Mouse (Mus musculus) v-Abl transformed pro-B cells (cell line): ENCODE measurements around the gene Ddx4.
"Not testable (repeated sequence)": the region's sequence is repeated elsewhere in the genome, so short reads cannot be mapped to it uniquely, and the experiment has no call there.

Source experiments
- in situ Hi-C, 2 experiments: fragments of 400-800 bp; cut with MboI; formaldehyde crosslinking; loops; one replicate each; pipeline ENCODE4 v1.15.1; 2025; ENCODE audit not compliant: unreplicated experiment in 2 of 2

The Ddx4 gene

GRCm38 (mm10) chr13:112645529-112646186 is 6.6 kb downstream of the Ddx4 start:
- in situ Hi-C loops: loop anchor here in 1 of 2 experiments (25.0 kb wide), 1 partner anchor 1258 kb away; no protein-coding TSS in a partner anchor

GRCm38 (mm10) chr13:112644996-112645395 is 7.3 kb downstream of the Ddx4 start:
- in situ Hi-C loops: loop anchor here in 1 of 2 experiments (25.0 kb wide), 1 partner anchor 1258 kb away; no protein-coding TSS in a partner anchor

- in situ Hi-C loops: loop anchor here in 1 of 2 experiments (25.0 kb wide), 1 partner anchor 1256 kb away; no protein-coding TSS in a partner anchor
These were observed 9.4 kb downstream of the Ddx4 start for GRCm38 (mm10) chr13:112642897-112643296.

GRCm38 (mm10) chr13:112639111-112639510 is 13.2 kb downstream of the Ddx4 start:
- in situ Hi-C loops: loop anchor here in 1 of 2 experiments (25.0 kb wide), 1 partner anchor 1252 kb away; no protein-coding TSS in a partner anchor

GRCm38 (mm10) chr13:112636498-112636897 is 15.8 kb downstream of the Ddx4 start:
- in situ Hi-C loops: loop anchor here in 1 of 2 experiments (25.0 kb wide), 1 partner anchor 1249 kb away; no protein-coding TSS in a partner anchor

DNA sequence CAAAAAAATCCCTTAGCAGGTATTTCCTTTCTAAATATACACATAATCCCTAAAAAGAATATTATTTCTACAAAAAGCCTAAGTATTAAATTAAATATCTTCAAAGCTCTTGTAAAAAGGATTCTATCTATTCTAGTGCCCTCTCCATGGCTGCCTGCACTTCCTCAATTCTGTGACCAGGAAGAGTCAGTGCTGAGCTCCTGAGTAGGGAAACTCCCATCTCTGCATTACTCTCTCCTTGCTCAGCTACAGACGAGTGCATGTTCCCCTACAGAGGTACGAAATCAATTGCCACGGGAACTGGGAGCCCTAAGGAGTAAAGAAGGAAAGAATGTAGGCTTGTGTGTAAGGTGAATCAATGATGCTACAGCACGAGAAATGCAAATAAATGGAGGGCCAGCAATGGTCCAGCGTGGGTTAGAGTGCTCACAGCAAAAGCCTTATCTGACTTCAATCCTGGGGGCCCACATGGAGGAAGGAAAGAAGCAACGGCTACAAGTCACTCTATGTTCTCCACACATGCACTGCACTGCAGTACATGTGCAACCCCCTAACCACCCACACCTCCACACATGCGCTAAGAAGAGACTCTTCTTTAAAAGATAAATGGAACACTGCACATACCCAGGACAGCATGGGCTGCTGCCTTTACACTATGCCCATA is 17.0 kb downstream of the Ddx4 start:
- in situ Hi-C loops: loop anchor here in 1 of 2 experiments (25.0 kb wide), 1 partner anchor 1248 kb away; no protein-coding TSS in a partner anchor

GRCm38 (mm10) chr13:112625566-112625965 is 26.7 kb downstream of the Ddx4 start:
- in situ Hi-C loops: loop anchor here in 1 of 2 experiments (25.0 kb wide), 1 partner anchor 1238 kb away; no protein-coding TSS in a partner anchor

DNA sequence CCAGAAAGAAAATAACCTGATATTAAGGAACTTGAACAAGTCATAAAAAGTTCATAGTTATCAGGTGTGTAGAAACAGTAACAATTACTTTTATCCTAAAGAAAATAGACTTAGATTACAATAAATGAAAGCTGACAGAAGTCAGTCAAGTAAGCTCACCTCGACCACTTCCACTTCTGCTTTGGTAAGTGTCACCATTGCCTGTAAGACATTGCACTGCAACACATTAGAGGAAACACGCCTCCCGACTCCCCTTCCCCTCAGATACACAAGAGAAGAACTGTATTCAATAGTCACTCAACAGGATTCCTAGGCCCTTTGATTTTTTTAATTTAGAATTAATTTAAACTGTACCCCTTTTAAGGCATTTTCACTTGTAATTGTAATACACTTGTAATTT is 27.7 kb downstream of the Ddx4 start:
- in situ Hi-C loops: loop anchor here in 1 of 2 experiments (25.0 kb wide), 1 partner anchor 1237 kb away; no protein-coding TSS in a partner anchor

DNA sequence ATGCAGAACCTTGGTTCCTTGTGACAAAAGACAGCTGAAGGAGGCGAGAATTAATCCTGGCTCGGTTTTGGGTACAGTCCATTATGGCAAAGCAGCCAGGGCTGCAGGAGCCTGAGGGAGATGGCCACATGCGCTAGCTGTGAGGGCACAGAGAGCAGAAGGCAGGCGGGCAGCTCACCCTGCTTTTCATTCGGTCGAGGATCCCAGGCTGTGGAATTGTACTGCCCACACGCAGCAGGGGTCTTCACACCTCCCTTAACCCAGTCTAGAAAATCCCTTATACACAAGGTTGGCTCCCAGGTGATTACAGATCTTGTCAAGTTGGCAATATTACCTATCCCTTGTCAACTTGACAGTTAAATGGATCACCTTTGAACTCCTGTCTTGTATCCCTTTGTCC is 28.6 kb downstream of the Ddx4 start:
- in situ Hi-C loops: no loop called here

DNA sequence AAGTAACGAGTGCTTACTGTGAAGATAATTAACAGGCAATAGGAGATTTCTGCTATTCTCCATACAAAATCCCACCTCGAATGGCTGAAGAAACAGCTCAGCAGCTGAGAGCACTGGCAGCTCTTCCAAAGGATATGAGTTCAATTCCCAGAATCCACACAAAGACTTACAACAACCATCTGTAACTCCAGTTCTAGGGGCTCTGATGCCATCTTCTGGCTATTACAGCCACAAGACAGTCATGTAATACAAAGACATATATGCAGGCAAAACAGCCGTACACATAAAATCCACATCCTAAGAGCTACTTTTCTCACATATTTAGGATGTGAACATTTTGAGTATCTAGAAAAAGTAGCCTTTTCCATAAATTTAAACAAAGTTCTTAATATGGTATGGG is 30.7 kb downstream of the Ddx4 start:
- in situ Hi-C loops: no loop called here

DNA sequence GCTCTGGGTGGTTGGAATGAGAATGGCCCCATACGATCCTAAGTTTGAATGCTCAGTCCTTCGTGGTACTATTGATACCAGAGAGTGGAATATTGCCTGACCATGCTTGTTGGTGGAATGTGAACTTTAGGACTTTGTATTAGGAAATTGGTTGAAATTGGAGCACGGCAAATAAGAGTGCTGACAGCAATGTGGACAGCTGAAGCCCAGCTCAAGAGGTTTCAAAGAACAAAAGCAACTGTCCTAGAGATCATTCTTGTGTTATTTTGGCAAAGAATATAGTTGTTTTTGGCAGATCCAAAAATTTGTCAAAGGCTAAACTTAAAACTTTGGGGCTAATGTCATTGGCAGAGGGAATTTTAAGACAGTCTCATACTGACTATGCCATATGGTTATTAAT is 43.7 kb downstream of the Ddx4 start:
- in situ Hi-C loops: no loop called here

GRCm38 (mm10) chr13:112604411-112604810 is 47.9 kb downstream of the Ddx4 start:
- in situ Hi-C loops: no loop called here

DNA sequence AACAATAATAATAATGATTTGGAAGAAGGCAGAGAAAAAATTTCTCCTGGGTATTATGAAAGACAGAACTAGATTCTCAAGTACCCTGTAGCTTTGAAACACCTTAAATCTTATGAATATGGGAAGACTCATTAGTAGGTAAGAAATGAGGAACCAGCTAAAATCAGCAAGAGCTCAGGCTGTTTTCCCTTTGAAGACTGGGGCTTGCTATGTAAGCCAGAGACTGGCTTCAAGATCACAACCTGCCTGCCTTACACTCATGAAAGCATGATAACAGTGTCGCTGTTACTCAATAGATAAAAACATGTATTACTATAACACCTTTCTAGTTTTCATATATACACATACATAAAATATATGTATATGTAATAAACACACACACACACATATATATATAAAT is 48.4 kb downstream of the Ddx4 start:
- in situ Hi-C loops: no loop called here

GRCm38 (mm10) chr13:112602607-112603006 is 49.7 kb downstream of the Ddx4 start:
- in situ Hi-C loops: no loop called here

DNA sequence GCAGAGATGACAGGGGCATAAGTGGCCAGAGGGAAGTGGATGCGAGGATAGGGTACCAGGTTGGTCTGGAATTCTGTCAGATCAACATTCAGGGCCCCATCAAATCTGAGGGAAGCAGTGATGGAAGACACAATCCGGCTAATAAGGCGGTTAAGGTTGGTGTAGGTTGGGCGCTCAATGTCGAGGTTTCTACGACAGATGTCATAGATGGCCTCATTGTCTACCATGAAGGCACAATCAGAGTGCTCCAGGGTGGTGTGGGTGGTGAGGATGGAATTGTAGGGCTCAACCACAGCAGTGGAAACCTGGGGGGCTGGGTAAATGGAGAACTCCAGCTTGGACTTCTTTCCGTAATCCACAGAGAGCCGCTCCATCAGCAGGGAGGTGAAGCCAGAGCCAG is 58.0 kb downstream of the Ddx4 start, which contains the start of gene Il31ra:
Gene Il31ra, minus strand, starts transcription at position 101 of the 400 bp plus-strand sequence.
- in situ Hi-C loops: not testable (repeated sequence)

DNA sequence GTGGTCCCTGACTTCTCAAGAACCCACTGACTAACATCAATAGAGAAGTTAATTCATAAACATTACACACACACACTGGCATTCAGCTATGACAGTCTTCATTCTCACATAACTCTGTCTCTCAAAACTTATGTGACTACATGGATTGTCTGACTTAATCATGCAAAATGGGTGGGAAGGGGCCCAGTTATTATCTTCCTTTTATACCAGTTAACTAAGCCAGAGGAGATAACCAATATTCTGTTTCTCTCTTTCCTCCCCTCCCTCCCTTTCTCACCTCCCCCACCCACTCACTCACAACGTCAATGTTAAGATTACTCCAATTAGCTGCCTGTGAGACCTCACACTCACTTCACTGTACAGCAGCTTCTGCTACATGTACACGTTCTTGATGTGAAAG is 62.0 kb downstream of the Ddx4 start:
- in situ Hi-C loops: no loop called here

GRCm38 (mm10) chr13:112589625-112590024 is 62.6 kb downstream of the Ddx4 start:
- in situ Hi-C loops: no loop called here

GRCm38 (mm10) chr13:112584556-112585237 is 67.6 kb downstream of the Ddx4 start:
- in situ Hi-C loops: no loop called here

DNA sequence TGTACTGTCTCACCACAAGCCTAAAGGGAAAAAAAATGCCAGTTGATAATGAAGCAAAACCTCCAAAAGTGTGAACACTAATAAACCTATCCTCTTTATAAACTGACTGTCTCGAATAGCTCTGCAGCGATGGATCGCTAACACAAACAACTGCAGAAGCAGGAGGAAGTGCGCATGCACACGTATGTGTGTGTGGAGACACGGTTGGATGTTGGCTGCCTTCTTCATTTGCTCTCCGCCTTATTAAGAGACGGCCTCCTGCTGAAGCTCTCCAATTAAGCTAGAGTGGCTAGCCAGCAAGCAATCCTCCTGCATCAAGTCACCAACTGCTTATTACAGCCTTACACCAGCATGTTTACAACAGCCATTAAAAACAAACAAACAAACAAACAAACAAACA is 70.0 kb downstream of the Ddx4 start:
- in situ Hi-C loops: no loop called here

DNA sequence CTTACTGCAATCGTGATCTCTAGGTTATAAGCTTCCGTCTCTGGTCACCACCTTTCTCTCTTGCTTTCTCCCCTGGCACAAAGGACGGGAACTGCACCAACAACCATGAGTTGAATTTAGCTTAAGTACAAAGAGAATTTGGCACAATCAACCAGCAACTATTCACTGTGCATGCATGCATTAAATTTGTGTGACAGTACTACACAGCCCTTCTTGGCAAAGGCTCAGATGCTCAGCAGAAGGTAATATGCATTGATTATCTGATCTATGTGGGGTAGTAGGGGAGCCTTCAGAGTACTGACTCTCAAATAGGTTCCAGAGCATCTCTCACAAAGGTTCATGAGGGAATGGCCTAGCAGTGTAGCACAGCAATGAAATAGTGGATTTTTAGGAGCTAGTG is 70.5 kb downstream of the Ddx4 start:
- in situ Hi-C loops: no loop called here
